Mouse (Mus musculus) c-Kit-negative CD71-positive TER-119-positive erythroid progenitor cells, embryonic 14.5 days (primary cell): Measurements from ENCODE around the gene Fcgr1.
A peak's percentile ranks its signal among the peaks of the same experiment; 100 is the strongest.
"Not testable (repeated sequence)": the region's sequence is repeated elsewhere in the genome, so short reads cannot be mapped to it uniquely, and the experiment has no call there.

Experiments
- DNase-seq: peaks from one replicate; pipeline ENCODE4 v3.0.0-alpha.2; 2013; ENCODE audit warnings: low read depth, low spot score

Gene Fcgr1

DNA sequence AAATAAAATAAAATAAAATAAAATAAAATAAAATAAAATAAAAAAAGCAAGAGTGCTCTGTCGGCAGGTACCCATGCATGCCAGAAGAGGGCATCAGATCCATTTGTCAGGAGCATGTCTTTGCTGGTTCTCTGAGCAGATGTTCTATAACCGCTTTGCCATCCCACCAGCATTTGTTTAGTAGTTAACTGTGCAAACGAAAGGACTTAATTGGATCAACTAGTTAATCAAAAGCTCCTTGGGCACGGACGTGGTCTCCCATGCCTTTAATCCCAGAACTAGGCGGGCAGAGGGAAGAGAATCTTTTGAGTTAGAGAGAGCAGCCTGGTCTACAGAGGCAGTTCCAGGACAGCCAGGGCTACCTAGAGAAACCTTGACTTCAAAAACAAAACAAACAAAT is 33.4 kb upstream of the Fcgr1 start:
- DNase-seq = no peak

DNA sequence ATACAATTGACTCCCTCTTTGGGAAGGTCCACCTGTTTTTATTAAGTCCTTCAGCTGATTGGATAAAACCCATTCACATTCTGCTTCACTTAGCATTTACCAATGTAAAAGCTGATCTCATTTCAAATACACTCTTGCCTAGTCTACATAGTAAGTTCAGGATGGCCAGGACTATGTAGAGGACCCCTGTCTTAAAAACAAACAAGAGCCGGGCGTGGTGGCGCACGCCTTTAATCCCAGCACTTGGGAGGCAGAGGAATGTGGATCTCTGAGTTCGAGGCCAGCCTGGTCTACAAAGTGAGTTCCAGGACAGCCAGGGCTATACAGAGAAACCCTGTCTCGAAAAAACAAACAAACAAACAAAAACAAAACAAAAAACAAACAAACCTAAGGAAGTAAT is 30.0 kb upstream of the Fcgr1 start:
- DNase-seq = not testable (repeated sequence)

DNA sequence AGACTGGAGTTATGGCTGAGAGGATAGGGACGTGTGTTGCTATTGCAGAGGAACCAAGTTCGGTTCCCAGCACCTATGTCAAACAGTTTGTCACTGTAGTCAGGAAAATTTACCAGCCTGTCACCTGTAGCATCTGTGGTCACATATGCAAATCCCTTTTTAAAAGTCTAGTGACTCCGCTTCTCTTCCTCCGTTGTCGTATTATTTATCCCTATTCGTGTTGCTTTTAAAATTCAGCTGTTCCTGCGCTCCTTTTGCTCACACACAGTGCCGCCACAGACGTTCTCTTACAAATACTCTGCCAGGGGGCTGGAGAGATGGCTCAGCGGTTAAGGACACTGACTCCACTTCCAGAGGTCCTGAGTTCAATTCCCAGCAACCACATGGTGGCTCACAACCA is 28.8 kb upstream of the Fcgr1 start:
- DNase-seq = no peak

DNA sequence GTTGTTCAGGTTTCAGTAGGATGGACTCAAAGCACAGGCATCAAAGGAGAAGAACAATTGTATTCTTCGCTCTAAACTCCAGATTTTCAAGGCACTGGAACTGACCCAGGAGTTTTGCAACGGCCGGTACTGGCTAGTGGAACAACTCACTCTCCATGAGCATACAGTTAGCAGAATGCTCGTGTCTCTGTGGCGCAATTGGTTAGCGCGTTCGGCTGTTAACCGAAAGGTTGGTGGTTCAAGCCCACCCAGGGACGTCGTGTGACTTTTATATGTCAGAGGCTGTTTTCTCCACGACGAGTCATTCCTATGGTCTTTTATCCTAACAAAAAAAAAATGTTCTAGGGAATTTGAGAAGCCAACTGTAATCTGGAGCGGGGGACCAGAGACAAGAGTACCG is 28.1 kb upstream of the Fcgr1 start:
- no peak for DNase-seq

DNA sequence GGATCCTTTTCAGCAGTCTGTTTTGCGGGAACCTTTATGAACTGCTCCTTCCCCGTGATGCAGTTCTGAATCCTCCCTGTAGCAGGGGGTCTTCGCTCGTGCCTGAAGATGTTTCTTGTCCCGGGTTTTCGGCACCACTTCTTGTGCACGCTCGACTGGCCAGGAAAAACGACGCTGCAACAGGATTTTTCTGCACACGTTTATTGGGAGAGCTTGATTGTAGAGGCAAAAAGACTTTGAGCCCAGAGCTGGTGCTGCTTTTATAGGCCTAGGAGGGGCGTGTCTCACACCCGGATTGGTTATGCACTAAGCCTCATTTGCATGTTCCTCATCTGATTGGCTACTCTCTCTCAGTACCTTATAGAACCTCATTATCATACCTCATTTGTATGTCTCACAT is 26.2 kb upstream of the Fcgr1 start:
- DNase-seq = not testable (repeated sequence)

DNA sequence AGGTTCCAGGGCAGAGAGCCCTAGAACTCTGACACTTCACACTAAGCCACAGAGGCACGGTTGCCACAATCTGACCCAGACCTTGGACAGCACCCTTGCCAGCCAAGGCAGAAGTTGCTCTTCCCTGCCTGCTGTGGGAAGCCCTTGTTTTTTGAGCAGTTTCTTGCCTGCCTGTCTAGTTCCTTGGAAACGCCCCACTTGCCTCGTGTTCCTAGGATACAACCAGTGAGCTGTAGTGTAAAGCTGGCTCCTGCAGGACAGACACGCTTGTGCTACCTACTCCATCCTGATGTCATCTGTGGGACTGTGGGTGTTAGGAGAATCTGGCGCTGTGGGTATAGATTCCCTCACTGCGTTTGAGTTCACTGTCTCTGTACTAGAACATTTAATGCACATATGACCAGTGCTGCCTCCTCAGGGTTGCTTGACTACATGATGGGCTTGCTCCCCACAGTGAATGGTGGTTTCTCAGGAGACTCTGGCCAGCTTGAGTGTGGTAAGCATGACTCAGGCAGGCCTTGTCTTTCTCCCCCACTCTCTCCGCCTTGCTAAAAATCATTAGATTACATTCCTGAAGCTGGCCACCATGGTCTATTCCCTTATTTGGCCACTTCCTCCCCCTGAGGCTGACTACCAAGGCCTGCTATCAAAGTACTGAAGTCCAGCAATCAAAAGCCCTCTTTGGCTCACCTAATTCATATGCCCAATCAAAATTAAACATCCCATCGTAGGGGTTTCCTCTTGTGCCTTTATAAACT is 18.8 kb upstream of the Fcgr1 start:
- no peak for DNase-seq

DNA sequence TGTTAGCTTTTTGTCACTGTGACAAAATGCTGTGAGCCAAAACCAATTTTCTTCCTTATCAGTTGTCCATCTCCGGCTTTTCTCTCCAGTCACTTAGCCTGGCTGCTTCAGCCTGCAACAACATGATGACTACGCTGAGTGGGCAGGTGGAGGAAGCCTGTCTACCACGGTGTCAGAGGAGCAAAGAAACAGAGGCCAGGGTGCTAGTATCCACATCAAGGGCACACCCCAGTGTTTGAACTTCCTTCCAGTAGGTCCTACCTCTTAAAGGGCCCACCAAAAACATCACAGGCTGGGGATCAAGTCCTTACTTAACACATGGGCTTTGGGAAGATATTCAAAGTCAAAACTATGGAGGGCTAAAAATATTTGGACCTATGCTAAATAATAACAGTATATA is 15.7 kb upstream of the Fcgr1 start:
- no peak for DNase-seq

DNA sequence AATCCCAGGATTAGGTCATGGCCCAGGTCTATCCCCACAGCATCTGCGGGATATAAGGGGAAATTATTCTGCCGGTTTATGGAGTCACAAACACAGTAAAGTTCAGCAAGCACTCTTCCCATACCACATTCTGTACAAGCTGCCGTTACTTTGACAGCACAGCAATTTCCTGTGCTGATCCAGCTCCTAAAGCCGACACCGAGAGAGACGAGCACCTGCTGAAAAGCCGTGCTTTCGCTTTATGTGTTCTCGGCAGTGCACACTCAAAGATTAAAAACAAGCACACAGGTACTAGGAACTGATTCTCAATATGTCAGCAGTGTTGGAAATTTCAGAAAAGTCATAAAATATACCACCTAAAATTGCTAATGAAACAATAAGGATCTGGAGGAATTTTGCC is 12.7 kb upstream of the Fcgr1 start:
- no peak for DNase-seq

DNA sequence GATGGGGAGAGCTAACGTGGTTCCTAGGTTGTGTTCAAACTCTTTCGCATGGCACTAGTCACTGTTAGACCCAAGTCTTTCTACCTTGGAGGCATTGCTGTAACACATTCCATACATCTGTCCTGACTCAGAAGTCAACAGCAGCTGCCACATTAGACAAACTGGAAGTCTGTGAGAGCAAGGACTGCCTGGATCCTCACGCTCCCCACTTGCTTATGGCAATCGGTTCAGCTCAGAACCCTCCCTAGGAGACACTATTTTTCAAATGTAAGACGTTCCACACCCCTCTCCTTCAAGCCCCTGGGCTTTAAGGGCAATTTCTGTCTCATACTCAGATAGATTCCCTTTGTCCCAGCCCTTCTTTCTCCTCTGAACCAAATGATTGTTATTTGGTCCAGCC is 8.3 kb upstream of the Fcgr1 start:
- DNase-seq = no peak

DNA sequence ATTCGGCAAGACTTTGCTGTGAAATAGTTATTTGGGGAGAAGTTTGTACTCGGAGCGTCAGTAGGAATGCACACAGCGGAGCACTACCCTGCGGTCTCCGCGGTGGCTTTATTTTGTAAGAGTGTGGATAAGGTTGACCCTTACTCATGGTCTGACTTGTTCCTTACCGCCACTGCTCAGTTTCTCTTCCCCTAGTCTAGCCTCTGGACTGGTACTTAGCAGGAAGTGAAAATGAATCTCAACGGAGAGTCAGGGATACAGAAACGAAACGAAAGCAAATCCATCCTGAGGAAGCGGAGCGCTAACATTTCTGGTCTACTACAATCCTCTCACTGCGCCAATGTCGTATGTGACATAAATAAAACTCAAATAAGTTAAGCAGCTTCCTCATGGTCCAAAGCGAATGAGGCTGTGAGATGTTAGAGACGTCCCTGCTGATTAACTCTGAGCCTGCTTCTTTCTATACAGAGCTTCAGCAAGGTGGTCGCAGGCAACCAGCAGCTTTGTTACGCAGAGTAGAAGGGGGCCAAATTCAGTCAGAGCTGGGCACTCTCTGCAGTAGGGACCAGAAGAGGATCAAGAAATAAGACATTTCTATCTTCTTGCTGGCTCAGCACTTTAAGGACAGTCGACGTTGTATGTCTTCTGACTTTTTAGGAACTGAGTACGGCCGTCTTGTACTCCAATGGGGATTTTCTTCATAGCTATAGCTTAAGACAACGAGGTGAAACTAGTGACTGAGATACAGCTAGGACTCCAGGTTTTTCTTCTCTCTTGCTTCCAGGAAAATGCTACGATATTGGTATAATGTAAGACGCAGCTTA is 7.1 kb upstream of the Fcgr1 start:
- no peak for DNase-seq

DNA sequence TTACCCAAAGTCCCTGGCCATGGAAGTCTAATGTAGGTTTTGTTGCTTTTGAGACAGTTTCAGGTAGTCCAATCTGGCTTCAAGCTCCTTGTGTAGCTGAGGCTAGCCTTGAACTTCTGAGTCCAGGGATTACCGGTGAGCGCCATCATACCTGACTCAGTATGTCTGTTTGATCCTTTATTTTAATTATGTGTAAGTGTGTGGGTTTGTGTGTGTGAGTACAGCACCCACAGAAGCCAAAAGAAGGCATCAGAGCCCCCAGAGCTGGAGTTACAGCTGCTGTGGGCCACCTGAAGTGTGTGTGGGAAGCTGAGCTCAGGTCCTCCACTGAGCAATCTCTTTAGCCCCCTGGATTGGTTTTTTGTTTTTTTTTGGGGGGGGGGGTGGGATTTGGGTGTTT is 5.8 kb upstream of the Fcgr1 start:
- no peak for DNase-seq

DNA sequence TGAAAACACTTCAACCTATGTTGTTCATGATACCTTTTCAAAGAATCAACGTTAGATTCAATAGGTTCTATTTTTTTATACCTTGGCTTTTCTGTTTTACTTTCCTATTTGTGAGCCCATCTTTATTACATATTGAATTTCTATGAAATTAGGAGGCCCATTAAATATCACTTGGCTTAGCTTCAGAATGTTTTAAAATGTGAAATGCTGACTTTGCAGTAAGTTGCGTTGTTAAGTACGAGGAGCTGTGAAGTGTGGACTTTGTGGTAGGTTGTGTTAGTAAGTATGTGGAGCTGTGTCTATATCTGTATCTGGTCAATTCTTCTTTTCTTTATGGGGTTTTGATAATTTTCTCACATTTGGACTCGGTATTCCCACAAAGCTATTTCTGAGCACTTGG is 4.6 kb upstream of the Fcgr1 start:
- no peak for DNase-seq

DNA sequence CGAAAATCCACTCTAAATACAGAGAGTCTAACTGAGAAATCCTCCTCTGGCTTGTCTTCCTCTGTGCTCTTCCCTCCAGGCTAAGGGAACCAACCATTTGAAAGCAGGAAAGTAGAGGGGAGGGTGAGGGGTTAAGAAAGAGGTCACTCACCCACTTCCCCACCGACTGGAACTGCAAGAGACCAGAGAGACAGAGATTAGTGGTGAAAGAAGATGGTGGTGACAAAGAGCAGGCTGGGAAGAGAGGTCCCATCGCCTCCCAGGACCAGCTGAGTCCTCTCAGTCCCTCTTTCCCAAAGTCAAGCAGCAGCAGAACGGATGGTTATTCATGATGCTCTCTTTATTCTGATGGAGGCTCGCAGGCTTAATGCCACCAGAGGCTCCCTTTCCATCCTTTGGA is 401 bp downstream of the Fcgr1 start:
- no peak for DNase-seq

DNA sequence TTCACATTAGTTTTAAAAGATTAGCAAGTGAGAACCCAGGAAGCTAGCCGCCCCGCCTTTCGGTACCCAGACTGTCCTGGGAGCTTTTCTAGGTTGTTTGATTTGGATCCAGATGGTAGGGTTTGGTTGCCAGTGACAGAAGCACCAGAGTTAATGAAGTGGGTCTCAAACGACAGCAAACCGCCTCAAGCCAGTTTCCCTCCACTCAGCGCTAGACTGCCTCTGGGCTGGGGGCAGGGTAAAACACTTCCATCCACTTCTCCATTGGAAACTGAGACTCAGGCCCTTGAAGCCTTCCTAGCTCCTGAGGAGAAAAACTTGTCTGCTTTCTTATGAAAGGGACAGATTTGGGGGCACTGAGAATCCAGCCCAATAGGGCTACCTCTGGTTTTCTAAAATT is 1.1 kb downstream of the Fcgr1 start:
- no peak for DNase-seq

DNA sequence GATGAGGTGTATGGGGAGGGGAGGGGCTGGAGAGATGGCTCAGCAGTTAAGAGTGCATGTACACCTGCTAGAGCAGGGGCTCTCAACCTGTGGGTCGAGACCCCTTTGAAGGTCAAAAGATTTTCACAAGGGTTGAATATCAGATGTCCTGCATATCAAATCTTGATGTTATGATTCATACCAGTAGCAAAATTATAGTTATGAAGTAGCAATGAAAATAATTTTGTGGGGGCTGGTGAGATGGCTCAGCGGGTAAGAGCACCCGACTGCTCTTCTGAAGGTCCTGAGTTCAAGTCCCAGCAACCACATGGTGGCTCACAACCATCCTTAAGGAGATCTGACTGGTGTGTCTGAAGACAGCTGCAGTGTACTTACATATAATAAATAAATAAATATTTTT is 3.0 kb downstream of the Fcgr1 start:
- not testable (repeated sequence) for DNase-seq

DNA sequence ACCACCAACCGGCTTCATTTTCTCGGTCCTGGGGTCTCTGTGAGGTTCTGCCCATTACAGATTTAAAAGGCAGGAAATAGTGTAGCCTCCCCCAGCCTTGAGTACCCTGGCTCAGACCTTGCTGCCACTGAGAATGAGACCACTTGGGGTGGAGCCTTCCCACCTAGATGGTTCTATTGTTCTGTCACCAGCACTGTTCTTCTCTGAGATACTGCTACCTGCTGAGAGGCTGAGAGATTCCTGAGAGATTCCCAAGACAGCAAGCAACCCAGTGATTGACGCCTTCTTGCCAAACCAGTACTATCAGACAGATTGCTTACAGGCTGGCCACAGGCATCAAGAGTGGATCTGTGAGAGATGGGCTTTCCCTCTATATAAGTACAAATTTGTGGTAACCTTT is 4.6 kb downstream of the Fcgr1 start:
- no peak for DNase-seq

DNA sequence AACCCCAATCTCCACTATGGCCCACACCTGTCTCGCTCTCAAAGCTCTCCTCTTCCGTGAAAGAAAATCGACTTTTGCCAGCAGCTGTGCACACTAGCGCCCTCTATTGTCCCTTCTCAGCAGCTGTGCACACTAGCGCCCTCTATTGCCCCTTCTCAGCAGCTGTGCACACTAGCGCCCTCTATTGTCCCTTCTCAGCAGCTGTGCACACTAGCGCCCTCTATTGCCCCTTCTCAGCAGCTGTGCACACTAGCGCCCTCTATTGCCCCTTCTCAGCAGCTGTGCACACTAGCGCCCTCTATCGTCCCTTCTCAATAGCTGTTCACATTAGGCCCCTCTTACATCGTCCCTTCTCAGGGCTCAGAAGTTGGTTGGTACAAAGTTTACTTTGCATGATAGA is 6.4 kb downstream of the Fcgr1 start:
- not testable (repeated sequence) for DNase-seq

DNA sequence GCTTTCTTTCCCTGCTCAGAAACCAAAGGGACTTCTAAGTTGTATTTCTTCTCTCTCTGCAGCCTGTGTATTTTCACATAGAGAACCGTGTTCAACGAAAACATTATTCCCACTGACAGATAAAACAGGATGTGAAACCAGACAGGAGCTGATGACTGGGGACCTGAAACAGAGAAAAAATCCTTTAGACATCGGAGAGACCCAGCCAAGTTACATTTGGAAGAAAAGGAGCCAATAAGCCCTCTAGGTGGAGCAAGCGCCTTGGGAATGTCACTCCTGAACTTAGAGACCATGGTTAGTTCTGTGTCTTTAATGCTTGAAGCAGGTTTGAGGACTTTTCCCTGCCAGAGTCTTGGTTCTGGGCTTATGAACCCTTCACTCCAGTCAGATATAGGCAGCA is 9.3 kb downstream of the Fcgr1 start:
- no peak for DNase-seq

DNA sequence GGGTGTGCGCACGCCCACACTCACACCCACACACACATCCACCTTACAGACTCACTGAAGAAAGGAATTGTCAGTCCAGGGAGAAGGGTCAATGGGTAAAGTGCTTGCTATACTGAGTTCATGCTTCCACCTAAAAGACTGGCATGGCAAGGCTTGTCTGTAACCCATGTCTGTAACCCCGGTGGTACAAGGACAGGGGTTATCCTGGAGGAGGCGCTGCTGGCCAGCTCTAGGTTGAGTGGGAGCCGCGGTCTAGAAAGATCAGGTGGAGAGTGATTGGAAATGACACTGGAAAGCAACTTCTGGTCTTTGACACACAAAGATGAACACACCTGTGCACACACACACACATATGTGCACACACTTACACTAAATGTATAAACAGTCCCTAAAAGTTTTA is 13.1 kb downstream of the Fcgr1 start:
- no peak for DNase-seq

DNA sequence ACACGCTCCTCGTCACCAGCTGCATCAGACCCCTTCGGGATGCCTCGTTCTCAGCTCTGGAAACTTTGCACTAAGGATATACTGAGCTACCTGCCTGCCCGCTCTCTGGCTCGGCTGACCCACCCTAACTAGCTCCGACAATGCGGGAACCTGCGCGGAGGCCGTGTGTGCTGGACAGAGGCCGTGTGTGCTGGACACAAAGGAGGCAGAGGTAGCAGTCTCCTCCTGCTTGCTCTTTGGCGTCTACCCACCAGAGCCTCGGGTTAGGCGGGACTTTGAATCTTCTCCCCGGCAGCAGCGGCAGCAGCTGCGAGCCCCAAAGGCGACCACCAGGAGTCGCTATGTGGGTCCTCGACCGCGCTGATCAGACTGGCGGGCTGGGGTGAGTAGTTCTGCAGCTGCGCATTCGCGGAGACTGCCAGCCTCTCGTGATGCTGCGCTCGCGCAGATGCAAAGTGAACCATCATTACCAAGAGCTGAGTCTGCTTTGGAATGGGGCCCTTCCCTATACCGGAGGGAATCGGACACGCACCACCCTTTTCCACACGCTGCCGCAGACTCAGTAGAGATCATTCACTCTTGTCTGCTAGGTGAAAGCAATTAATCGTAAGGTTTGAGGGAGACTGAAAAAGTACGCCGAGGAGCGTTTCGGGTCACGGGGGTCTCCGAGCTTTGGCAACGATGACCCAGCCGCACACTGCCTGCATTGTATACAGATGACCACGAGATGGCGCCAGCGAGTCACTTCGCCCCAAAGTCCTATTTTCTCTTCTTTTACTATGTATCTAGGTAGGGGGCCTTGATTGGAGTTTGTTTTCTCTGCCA is 15.8 kb downstream of the Fcgr1 start:
- DNase-seq = peak; percentile 63

DNA sequence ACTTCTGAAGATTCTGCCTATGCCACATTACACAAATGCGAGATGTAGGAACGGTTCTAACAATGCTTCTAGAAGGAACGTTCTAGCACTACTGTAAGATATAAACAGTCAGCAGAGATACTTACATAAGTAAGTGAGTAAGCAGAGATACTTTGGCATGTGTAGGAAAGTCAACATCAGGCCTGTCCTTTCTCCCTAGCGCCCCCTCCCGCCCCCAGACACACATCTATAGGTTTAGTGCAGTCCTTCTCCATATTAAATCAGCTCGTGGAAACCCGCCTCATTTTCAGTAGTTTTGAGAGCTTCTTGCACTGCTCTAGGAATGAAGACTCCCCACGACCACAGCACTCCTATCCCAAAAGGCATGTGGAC is 16.4 kb downstream of the Fcgr1 start:
- DNase-seq = no peak
